Mouse (Mus musculus): ENCODE measurements around the gene Csnk1d. TPM values are rescaled to one million over a fixed set of nuclear protein-coding genes. Genes with fewer than 3 reads are reported as not detected.
A peak's percentile ranks its signal among the peaks of the same experiment; 100 is the strongest.

Csnk1d gene
- polyA plus RNA-seq, 1 experiment from 2014 or later = 47.9 TPM

GRCm38 (mm10) chr11:120928468-120928867 lies 62.7 kb downstream of the Csnk1d start:
- Histone ChIP-seq H3K4me2 (no peak overlapping the region), H3K9ac (ENCODE audit: low read depth, low read length) (no peak overlapping the region)
- WGBS (ENCODE audit: insufficient replicate concordance) = 72% methylated on average over 4 of the region's 4 CpGs

GRCm38 (mm10) chr11:120922528-120922927 lies 68.6 kb downstream of the Csnk1d start:
- H3K27me3 ChIP-seq (ENCODE audit: control insufficient read depth, insufficient read depth, low read length) = no peaks in the 10 kb centered on the region
- no peak for ATAC-seq (replicated peaks; ENCODE audit: insufficient number of reproducible peaks, low FRiP score, low TSS enrichment)
- H3K9ac ChIP-seq (ENCODE audit: low read depth, low read length) = no peak overlapping the region
- peaks cover 2% of the 10 kb centered on the region for H3K36me3 ChIP-seq (ENCODE audit: control insufficient read depth, insufficient read depth, low read length)
- 58% methylated on average over 3 of the region's 3 CpGs for WGBS (ENCODE audit: insufficient replicate concordance)
- no peak overlapping the region for H3K4me3 ChIP-seq (ENCODE audit: low read depth, low read length)
- H3K9me3 ChIP-seq (replicated peaks; ENCODE audit: control insufficient read depth, low read length) = no peaks in the 10 kb centered on the region
- H3K4me1 ChIP-seq (ENCODE audit: control insufficient read depth, insufficient read depth, low read length) = peaks cover 2% of the 10 kb centered on the region; the same call in 1 of the 2 replicates
- no peak overlapping the region for H3K4me2 ChIP-seq
- H3K27ac ChIP-seq (ENCODE audit: low read depth, low read length) = peak overlapping the region; percentile 86

More at GRCm38 (mm10) chr11:120928468-120928867, 62.7 kb downstream of the Csnk1d start:
- no peaks in the 10 kb centered on the region for H3K27me3 ChIP-seq (ENCODE audit: control insufficient read depth, insufficient read depth, low read length)
- H3K4me1 ChIP-seq (ENCODE audit: control insufficient read depth, insufficient read depth, low read length) = peaks cover 3% of the 10 kb centered on the region; the same call in 1 of the 2 replicates
- no peak for ATAC-seq (replicated peaks; ENCODE audit: insufficient number of reproducible peaks, low FRiP score, low TSS enrichment)
- no peak overlapping the region for H3K4me3 ChIP-seq (ENCODE audit: low read depth, low read length)
- peaks cover 2% of the 10 kb centered on the region; the same call in 1 of the 2 replicates for H3K36me3 ChIP-seq (ENCODE audit: control insufficient read depth, insufficient read depth, low read length)
- H3K9me3 ChIP-seq (replicated peaks; ENCODE audit: control insufficient read depth, low read length) = no peaks in the 10 kb centered on the region
- no peak overlapping the region for H3K27ac ChIP-seq (ENCODE audit: low read depth, low read length)

DNA sequence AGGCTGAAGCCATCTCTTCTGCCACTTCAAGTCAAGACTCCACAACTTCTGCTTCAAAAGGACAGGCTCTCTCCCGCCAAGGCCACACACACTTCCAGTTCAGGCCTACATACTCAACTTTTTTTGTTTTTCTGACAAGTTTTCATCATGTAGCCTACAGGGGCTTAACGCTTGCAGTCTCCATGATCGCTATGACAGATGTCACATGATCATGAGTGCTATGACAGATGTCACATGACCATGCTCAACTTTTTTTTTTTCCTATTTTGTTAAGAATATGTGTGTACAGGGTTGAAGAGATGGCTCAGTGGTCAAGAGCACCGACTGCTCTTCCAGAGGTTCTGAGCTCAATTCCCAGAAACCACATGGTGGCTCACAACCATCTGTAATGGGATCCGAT lies 73.4 kb downstream of the Csnk1d start:
- H3K9ac ChIP-seq (ENCODE audit: low read depth, low read length) = no peak overlapping the region
- no peaks in the 10 kb centered on the region for H3K9me3 ChIP-seq (replicated peaks; ENCODE audit: control insufficient read depth, low read length)
- no peak overlapping the region for H3K27ac ChIP-seq (ENCODE audit: low read depth, low read length)
- H3K36me3 ChIP-seq (ENCODE audit: control insufficient read depth, insufficient read depth, low read length) = no peaks in the 10 kb centered on the region; the same call in none of the 2 replicates
- ATAC-seq (replicated peaks; ENCODE audit: insufficient number of reproducible peaks, low FRiP score, low TSS enrichment) = no peak
- H3K4me2 ChIP-seq = no peak overlapping the region
- no peak overlapping the region for H3K4me3 ChIP-seq (ENCODE audit: low read depth, low read length)
- 92% methylated on average over 5 of the region's 5 CpGs for WGBS (ENCODE audit: insufficient replicate concordance)
- no peaks in the 10 kb centered on the region; the same call in 1 of the 2 replicates for H3K4me1 ChIP-seq (ENCODE audit: control insufficient read depth, insufficient read depth, low read length)
- H3K27me3 ChIP-seq (ENCODE audit: control insufficient read depth, insufficient read depth, low read length) = no peaks in the 10 kb centered on the region

- WGBS (ENCODE audit: insufficient replicate concordance) = 57% methylated on average over 3 of the region's 3 CpGs
Observed at GRCm38 (mm10) chr11:120916477-120916876, 74.7 kb downstream of the Csnk1d start.

DNA sequence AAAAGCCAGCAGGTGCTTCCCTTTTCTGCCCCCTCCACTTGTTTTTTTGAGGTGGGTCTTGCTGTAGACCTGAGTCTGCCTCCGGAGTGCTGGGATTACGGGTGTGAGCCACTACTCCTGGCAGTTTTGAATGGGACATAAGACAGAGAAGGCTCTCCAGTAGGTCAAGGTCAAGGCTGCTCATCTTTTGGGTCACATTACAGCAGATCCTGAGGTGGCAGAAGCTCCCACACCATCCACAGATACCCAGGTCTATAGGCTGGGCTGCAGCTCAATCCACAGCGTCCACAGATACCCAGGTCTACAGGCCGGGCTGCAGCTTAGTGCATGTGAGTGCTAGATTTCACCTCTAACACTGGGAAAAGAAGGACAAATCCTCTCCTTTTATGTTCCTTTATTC lies 77.3 kb downstream of the Csnk1d start:
- ATAC-seq (replicated peaks; ENCODE audit: insufficient number of reproducible peaks, low FRiP score, low TSS enrichment) = no peak
- Histone ChIP-seq H3K4me1 (ENCODE audit: control insufficient read depth, insufficient read depth, low read length) (no peaks in the 10 kb centered on the region), H3K4me2 (no peak overlapping the region), H3K9ac (ENCODE audit: low read depth, low read length) (no peak overlapping the region), H3K36me3 (ENCODE audit: control insufficient read depth, insufficient read depth, low read length) (no peaks in the 10 kb centered on the region), H3K9me3 (replicated peaks; ENCODE audit: control insufficient read depth, low read length) (no peaks in the 10 kb centered on the region), H3K4me3 (ENCODE audit: low read depth, low read length) (no peak overlapping the region), H3K27ac (ENCODE audit: low read depth, low read length) (no peak overlapping the region), H3K27me3 (ENCODE audit: control insufficient read depth, insufficient read depth, low read length) (no peaks in the 10 kb centered on the region)
- WGBS (ENCODE audit: insufficient replicate concordance) = 89% methylated on average over 4 of the region's 4 CpGs

More at GRCm38 (mm10) chr11:120916477-120916876, 74.7 kb downstream of the Csnk1d start:
- Histone ChIP-seq H3K9me3 (replicated peaks; ENCODE audit: control insufficient read depth, low read length) (no peaks in the 10 kb centered on the region), H3K27me3 (ENCODE audit: control insufficient read depth, insufficient read depth, low read length) (no peaks in the 10 kb centered on the region), H3K4me2 (no peak overlapping the region), H3K4me1 (ENCODE audit: control insufficient read depth, insufficient read depth, low read length) (no peaks in the 10 kb centered on the region), H3K36me3 (ENCODE audit: control insufficient read depth, insufficient read depth, low read length) (no peaks in the 10 kb centered on the region; the same call in none of the 2 replicates), H3K4me3 (ENCODE audit: low read depth, low read length) (no peak overlapping the region), H3K9ac (ENCODE audit: low read depth, low read length) (no peak overlapping the region), H3K27ac (ENCODE audit: low read depth, low read length) (no peak overlapping the region)
- no peak for ATAC-seq (replicated peaks; ENCODE audit: insufficient number of reproducible peaks, low FRiP score, low TSS enrichment)

Other genes with a start within 250 kb of the Csnk1d start
- gene Hmga1b, start 228.5 kb downstream of the Csnk1d start, polyA plus RNA-seq (2014; fragmentation: Nextera tagmentation; extraction: Ambion mirVana) = 4.5 and 5.8 TPM in 2 replicates
- gene Rfng, start 207.1 kb downstream of the Csnk1d start, polyA plus RNA-seq (2014; fragmentation: Nextera tagmentation; extraction: Ambion mirVana) = 15.0 and 16.5 TPM in 2 replicates
- 166 and 179 TPM in 2 replicates for gene Gps1, start 207.1 kb downstream of the Csnk1d start, polyA plus RNA-seq (2014; fragmentation: Nextera tagmentation; extraction: Ambion mirVana)
- 50.0 and 59.9 TPM in 2 replicates for gene Dus1l, start 194.9 kb downstream of the Csnk1d start, polyA plus RNA-seq (2014; fragmentation: Nextera tagmentation; extraction: Ambion mirVana)
- 33.9 and 42.6 TPM in 2 replicates for gene Fasn, start 166.8 kb downstream of the Csnk1d start, polyA plus RNA-seq (2014; fragmentation: Nextera tagmentation; extraction: Ambion mirVana)
- 3.3 and 3.9 TPM in 2 replicates for gene Ccdc57, start 58.5 kb downstream of the Csnk1d start, polyA plus RNA-seq (2014; fragmentation: Nextera tagmentation; extraction: Ambion mirVana)
- 176 and 189 TPM in 2 replicates for gene Slc16a3, start 42.9 kb downstream of the Csnk1d start, polyA plus RNA-seq (2014; fragmentation: Nextera tagmentation; extraction: Ambion mirVana)
- 0.31 TPM in 1 of 2 replicates, not detected in the other for gene Cd7, start 48.1 kb upstream of the Csnk1d start, polyA plus RNA-seq (2014; fragmentation: Nextera tagmentation; extraction: Ambion mirVana)
- not detected in 2 replicates for gene Sectm1b, start 72.2 kb upstream of the Csnk1d start, polyA plus RNA-seq (2014; fragmentation: Nextera tagmentation; extraction: Ambion mirVana)
- not detected in 2 replicates for gene Sectm1a, start 89.9 kb upstream of the Csnk1d start, polyA plus RNA-seq (2014; fragmentation: Nextera tagmentation; extraction: Ambion mirVana)
- not detected in 2 replicates for gene Tex19.2, start 127.3 kb upstream of the Csnk1d start, polyA plus RNA-seq (2014; fragmentation: Nextera tagmentation; extraction: Ambion mirVana)
- 0.14 and 0.20 TPM in 2 replicates for gene Tex19.1, start 154.8 kb upstream of the Csnk1d start, polyA plus RNA-seq (2014; fragmentation: Nextera tagmentation; extraction: Ambion mirVana)
- gene Uts2r, start 168.9 kb upstream of the Csnk1d start, polyA plus RNA-seq (2014; fragmentation: Nextera tagmentation; extraction: Ambion mirVana) = not detected in 2 replicates
- 6.2 and 7.9 TPM in 2 replicates for gene Hexdc, start 213.1 kb upstream of the Csnk1d start, polyA plus RNA-seq (2014; fragmentation: Nextera tagmentation; extraction: Ambion mirVana)
- gene Ogfod3, start 213.4 kb upstream of the Csnk1d start, polyA plus RNA-seq (2014; fragmentation: Nextera tagmentation; extraction: Ambion mirVana) = 25.3 and 29.9 TPM in 2 replicates
- 20.5 and 21.7 TPM in 2 replicates for gene Cybc1, start 238.0 kb upstream of the Csnk1d start, polyA plus RNA-seq (2014; fragmentation: Nextera tagmentation; extraction: Ambion mirVana)
- gene Narf, start 245.9 kb upstream of the Csnk1d start, polyA plus RNA-seq (2014; fragmentation: Nextera tagmentation; extraction: Ambion mirVana) = 51.3 and 61.0 TPM in 2 replicates